Mouse (Mus musculus) heart, postnatal 36 days (tissue): ENCODE results near the gene Kif15. TPM values are rescaled to one million over a fixed set of nuclear protein-coding genes. Genes with fewer than 3 reads are reported as not detected.

Source experiments
- DNase-seq, 2 experiments: peaks; one replicate each; pipeline ENCODE4 v3.0.0; 2021 to 2022
- intact Hi-C: fragments of 180-260 bp; cut with DNase I; formaldehyde crosslinking; loops from one replicate; pipeline ENCODE4 v1.15.1; 2025
- total RNA-seq, 2 experiments: library from RNA; stranded (reverse); gene quantifications; 2 replicates each; pipeline ENCODE4 v1.2.3; 2021

Gene Kif15
- under 1 TPM; 0.78 to 0.87 TPM for total RNA-seq

GRCm38 (mm10) chr9:122950643-122951475 lies at the start of gene Kif15, which contains the start of gene 1110059G10Rik:
Kif15 (plus strand) TSS chr9:122951046.
1110059G10Rik (minus strand) TSS chr9:122951000.
- intact Hi-C loops, result loop anchor here (2.0 to 5.0 kb wide), 5 partner anchors 71 to 214 kb away; partner anchors contain the start of genes Exosc7, Tcaim, Tmem42 and Zdhhc3
- DNase-seq, result peak; percentile 93 to 97

DNA sequence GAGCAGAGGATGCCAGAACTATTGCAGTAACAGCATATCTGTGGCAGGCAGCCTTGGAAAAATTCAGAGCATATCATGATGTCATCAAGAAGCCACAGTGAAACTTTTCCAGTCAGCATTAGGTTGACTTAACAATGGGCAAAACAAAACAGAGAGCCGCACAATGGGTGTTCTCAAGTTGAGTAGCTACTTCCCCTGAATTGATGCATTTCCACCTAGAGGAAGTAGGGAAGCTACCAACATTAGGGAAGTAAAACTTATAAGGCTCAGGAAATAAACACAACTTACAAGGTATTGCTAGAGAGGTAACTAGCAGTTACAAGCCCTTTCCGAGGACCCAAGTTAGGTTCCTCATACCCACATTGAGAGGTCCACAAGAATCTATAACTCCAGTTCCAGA lies 49.8 kb upstream of the Kif15 start:
- intact Hi-C loops, result no loop called here
- no peak for DNase-seq

GRCm38 (mm10) chr9:122902717-122903535 lies 47.9 kb upstream of the Kif15 start:
- intact Hi-C loops, result no loop called here
- peak; percentile 35 to 38 for DNase-seq

DNA sequence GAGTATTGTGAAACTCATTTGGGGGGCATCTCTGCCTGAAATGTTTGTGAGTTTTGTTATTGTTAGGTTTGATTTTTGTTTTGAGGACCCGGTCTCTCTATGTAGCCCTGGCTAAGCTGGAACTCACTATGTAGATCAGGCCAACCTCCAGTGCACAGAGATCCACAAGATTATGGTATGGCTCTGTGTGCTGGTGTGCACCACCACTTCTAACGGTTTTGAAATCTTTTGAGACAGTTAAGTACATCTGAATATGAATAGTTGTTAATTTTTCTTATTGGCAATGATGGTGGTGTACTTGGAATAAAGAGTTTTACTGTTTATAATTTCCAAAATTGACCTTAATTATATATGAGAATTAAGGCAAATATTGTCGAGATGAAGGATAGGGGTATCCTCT lies 28.4 kb upstream of the Kif15 start:
- no peak for DNase-seq
- intact Hi-C loops, result no loop called here

GRCm38 (mm10) chr9:122922936-122923381 lies 27.9 kb upstream of the Kif15 start, which contains the start of gene Zfp105:
Zfp105 (plus strand) TSS chr9:122923072.
- intact Hi-C loops, result loop anchor here (1.0 kb wide), 1 partner anchor 58 kb away; no protein-coding TSS in a partner anchor
- peak; percentile 61 to 73 for DNase-seq

- DNase-seq, result no peak
- intact Hi-C loops, result no loop called here
Measured at GRCm38 (mm10) chr9:122928915-122929314, 21.9 kb upstream of the Kif15 start.

GRCm38 (mm10) chr9:122998406-122999192 lies 47.8 kb downstream of the Kif15 start:
- intact Hi-C loops, result no loop called here
- DNase-seq, result no peak

DNA sequence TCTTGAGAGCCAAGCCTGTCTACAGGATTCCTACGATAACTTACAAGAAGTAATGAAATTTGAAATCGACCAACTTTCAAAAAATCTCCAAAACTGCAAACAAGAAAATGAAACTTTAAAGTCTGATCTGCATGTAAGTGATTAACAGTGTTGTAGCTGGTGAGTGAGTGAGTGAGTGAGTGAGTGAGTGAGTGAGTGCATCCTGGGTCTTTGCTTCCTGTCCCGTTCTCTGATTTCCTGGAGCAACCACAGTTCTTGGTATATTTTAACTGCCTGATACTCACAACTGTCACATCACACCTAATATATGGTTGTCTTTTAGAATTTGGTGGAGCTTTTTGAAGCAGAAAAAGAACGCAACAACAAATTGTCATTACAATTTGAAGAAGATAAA lies 48.3 kb downstream of the Kif15 start:
- no peak for DNase-seq
- intact Hi-C loops, result no loop called here

DNA sequence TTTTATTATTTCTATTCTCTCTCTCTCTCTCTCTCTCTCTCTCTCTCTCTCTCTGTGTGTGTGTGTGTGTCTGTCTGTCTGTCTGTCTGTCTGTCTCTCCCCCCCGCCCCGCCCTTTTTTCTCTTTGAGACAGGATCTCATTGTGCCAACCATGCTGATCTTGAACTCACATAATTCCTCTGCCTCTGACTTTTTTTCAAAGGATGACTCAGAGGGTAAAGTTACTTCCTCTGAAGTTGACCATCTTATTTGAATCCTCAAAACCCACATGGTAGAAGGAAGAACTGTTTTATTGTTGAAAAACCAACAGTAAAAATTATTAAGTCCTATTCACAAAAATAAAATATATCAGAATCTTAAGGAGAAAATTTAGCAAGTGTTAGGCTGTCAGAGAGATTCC lies 53.9 kb downstream of the Kif15 start:
- intact Hi-C loops, result no loop called here
- no peak for DNase-seq

- intact Hi-C loops, result no loop called here
- no peak for DNase-seq
Measured at GRCm38 (mm10) chr9:123006071-123006470, 55.2 kb downstream of the Kif15 start.

DNA sequence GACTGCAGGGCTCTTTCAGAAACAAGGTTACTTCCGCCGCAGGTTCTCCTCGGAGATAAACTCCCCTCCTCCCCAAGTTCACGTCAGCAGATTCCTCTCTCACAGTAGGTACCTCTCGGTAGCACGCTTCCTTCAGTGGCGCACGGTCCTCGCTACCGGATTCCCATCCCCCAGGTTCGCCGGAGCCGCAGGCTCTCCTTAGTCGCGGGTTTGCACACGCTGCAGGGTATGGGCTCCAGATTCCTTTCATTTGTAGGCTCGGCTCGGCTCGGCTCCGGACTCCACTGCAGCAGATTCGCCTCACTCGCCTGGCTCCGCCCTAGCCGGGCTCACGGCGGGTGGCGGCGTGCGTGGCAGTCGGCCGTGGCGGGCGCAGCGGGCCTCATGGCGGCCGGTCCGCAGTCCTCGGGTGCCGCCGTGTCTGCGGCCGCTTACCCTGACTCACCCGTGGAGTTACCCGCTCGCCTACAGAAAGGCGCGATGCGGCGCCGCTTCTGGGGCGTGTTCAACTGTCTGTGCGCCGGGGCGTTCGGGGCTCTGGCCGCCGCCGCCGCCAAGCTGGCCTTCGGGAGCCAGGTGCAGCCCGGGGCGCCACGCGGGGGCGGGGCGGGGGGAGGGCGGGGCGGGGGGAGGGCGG lies 70.3 kb downstream of the Kif15 start, which contains the start of gene Tmem42:
Tmem42 (plus strand) TSS at position 332 of the 637 bp plus-strand sequence.
- intact Hi-C loops, result loop anchor here (5.0 kb wide), 1 partner anchor 69 kb away; the partner anchor contains the start of genes 1110059G10Rik and Kif15
- peak; percentile 79 to 91 for DNase-seq

- DNase-seq, result no peak
- intact Hi-C loops, result loop anchor here (5.0 kb wide), 1 partner anchor 70 kb away; the partner anchor contains the start of genes 1110059G10Rik and Kif15
Measured at GRCm38 (mm10) chr9:123021636-123022379, 71.0 kb downstream of the Kif15 start.

- intact Hi-C loops, result loop anchor here (5.0 kb wide), 1 partner anchor 72 kb away; the partner anchor contains the start of genes 1110059G10Rik and Kif15
- DNase-seq, result no peak
Measured at GRCm38 (mm10) chr9:123024201-123024600, 73.4 kb downstream of the Kif15 start.

- DNase-seq, result no peak
- intact Hi-C loops, result no loop called here
Measured at GRCm38 (mm10) chr9:123031496-123032246, 80.8 kb downstream of the Kif15 start.

GRCm38 (mm10) chr9:123034426-123034825 lies 83.6 kb downstream of the Kif15 start, which contains the start of gene Tgm4:
Tgm4 (plus strand) TSS chr9:123034726.
- intact Hi-C loops, result no loop called here
- DNase-seq, result no peak

- intact Hi-C loops, result no loop called here
- DNase-seq, result no peak
Measured at GRCm38 (mm10) chr9:123047665-123048064, 96.8 kb downstream of the Kif15 start.

- intact Hi-C loops, result no loop called here
- no peak for DNase-seq
Measured at GRCm38 (mm10) chr9:123058724-123059292, 108.0 kb downstream of the Kif15 start.

- intact Hi-C loops, result no loop called here
- DNase-seq, result no peak
Measured at GRCm38 (mm10) chr9:123060172-123060571, 109.3 kb downstream of the Kif15 start.
